Mouse (Mus musculus): ENCODE data around the gene Ccdc130.

DNA sequence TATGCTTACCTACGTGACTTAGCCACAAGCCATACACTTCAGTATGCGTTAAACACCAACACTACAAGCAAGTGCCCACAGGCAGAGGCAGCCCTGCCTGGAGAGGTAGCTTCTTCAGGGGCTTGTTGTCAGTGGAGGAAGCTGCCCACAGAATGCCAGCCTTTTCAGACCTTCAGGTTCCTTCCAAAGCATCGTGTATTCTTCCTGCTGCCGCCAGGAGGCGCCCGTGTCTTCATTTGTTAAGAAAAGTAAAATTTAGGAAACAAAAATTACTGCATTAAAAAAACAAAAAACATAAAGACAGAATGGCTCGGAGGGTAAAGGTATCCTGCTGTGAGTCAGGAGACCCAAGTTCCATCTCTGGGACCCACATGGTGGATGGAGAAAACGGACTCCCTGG, 21.5 kb upstream of the Ccdc130 start:
- TF ChIP-seq MEF2A (IDR thresholded peaks at IDR 0.05; ENCODE audit: extremely low read depth, insufficient replicate concordance, low read depth, low read length, poor library complexity, severe bottlenecking) = no peak
- TF ChIP-seq MXI1 (IDR thresholded peaks at IDR 0.05; ENCODE audit: low read depth, low read length) = no peak
- no peak for TF ChIP-seq EP300 (IDR thresholded peaks at IDR 0.05; ENCODE audit: low read depth in 1 of 2, low read length in 2 of 2)
- TF ChIP-seq CTCF (IDR thresholded peaks at IDR 0.05 in 2 of 3, conservative IDR thresholded peaks at IDR 0.05 in 1 of 3; ENCODE audit: control insufficient read depth in 1 of 3, insufficient read depth in 1 of 3, low read depth in 2 of 3, low read length in 3 of 3, poor library complexity in 1 of 3, severe bottlenecking in 1 of 3) = peak; percentile 85 to 92 (median 87)
- TF ChIP-seq USF1 (IDR thresholded peaks at IDR 0.05; ENCODE audit: low read depth, low read length) = no peak
- no peak for TF ChIP-seq POLR2AphosphoS5 (IDR thresholded peaks at IDR 0.05; ENCODE audit: borderline replicate concordance, low read depth, low read length)
- no peak for TF ChIP-seq POLR2A (IDR thresholded peaks at IDR 0.05; ENCODE audit: control insufficient read depth in 1 of 2, insufficient read depth in 1 of 2, low read depth in 1 of 2, low read length in 2 of 2, poor library complexity in 1 of 2)
- TF ChIP-seq ZC3H11A (IDR thresholded peaks at IDR 0.05; ENCODE audit: low read depth, low read length) = peak; percentile 72
- no peak for TF ChIP-seq ETS1 (IDR thresholded peaks at IDR 0.05; ENCODE audit: low read depth, low read length)

Measured in MEL (cell line).